Mouse (Mus musculus) Muller cell, postnatal 12 days (primary cell): Measurements from ENCODE around the gene Caprin1.

Experiments used
- DNase-seq: peaks from one replicate; pipeline ENCODE4 v3.0.0-alpha.2; 2015; ENCODE audit errors: inconsistent ontology term

Caprin1 gene

GRCm38 (mm10) chr2:103796861-103797466 lies 485 bp downstream of the Caprin1 start:
- peak; percentile 90 for DNase-seq

DNA sequence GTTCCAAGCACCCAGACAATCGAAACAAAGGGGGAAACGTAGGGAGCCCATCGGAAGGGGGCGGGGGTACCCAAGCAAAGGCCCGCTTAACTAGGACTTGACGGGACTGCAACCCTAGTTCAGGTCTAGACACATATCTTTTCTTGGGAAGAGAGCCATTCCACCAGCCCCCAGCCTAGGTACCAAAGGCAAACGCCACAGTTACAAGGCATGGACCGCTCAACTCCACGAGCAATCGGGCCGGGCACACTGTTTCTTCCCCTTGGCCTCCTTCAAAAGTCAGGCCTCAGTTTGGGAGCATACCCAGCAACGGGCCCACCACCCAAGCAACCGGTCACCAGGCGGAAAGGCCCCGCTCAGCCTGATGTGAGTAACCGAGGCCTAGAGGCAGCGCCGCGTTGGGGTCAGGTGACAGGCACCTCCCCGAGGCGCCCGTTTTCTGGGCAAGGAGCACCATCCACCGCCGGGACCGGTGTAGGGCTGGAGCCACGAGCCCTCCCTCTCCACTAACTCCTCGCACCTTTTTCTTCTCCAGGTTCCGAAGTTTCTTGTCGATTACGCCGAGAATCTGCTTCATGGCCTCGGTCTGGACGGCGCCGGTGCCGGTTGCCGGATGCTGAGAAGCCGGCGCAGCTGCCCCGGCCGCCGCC lies 1.1 kb downstream of the Caprin1 start:
- DNase-seq = peak; percentile 70

GRCm38 (mm10) chr2:103795843-103796210 lies 1.6 kb downstream of the Caprin1 start:
- peak; percentile 76 for DNase-seq

GRCm38 (mm10) chr2:103792009-103792408 lies 5.4 kb downstream of the Caprin1 start:
- no peak for DNase-seq

DNA sequence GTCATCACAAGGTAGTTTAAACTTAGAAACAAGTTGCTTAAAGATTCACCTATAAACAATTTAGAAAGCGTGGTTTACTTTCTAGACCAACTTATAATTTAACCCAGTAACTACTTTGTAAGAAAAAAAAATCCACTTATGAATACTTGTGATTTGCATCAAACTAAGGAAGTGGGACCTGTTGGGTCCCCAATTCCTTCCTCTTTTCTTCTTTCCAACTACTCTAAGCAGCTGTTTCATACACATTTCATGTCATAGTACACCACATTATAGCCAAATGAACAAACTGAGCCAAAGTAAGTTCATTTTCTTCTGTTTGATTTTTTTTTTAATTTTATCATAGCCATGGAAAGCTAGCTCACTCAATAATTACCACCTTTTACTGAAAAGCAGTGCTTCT lies 11.7 kb downstream of the Caprin1 start:
- DNase-seq = no peak

DNA sequence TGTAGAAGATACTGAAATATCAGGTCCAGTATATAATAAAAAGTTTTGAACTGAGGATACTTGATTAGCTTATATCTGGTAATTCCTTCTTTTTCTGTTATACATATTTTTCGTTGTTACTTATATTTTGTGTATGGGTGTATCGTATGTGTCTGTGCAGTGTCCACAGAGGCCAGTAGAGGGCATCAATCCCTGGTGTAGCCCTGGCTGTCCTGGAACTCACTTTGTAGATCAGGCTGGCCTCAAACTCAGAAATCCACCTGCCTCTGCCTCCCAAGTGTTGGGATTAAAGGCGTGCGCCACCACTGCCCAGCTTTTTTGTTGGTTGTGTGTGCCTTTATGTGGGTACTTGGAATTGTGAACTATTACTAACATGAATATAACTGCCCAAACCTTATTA lies 12.8 kb downstream of the Caprin1 start:
- DNase-seq = no peak

GRCm38 (mm10) chr2:103762492-103762891 lies 35.0 kb downstream of the Caprin1 start:
- no peak for DNase-seq

DNA sequence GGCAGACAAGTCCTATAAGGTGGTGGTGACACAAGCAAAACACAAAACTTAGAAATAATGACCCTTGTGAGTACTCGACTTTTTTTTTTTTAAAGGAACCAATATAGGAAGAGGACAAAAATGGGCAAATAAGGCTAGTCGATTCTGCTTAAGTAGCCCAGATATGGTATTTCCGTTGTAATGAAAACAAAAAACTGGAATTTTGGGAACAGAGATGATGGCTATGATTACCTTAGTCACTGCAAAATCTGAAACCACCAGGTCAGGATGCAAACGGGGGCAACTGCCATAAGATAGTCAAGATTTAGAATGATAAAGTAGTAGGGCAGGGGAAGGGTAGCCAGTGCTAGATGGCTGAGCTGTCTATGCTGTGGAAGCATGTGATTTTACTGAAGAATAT lies 35.5 kb downstream of the Caprin1 start:
- no peak for DNase-seq

- DNase-seq = peak; percentile 95
Measured at GRCm38 (mm10) chr2:103760906-103761716, 36.3 kb downstream of the Caprin1 start, which contains the start of gene Nat10. TSS of gene Nat10 (minus strand) at chr2:103761270.

- peak; percentile 53 for DNase-seq
Measured at GRCm38 (mm10) chr2:103760421-103760820, 37.0 kb downstream of the Caprin1 start.

DNA sequence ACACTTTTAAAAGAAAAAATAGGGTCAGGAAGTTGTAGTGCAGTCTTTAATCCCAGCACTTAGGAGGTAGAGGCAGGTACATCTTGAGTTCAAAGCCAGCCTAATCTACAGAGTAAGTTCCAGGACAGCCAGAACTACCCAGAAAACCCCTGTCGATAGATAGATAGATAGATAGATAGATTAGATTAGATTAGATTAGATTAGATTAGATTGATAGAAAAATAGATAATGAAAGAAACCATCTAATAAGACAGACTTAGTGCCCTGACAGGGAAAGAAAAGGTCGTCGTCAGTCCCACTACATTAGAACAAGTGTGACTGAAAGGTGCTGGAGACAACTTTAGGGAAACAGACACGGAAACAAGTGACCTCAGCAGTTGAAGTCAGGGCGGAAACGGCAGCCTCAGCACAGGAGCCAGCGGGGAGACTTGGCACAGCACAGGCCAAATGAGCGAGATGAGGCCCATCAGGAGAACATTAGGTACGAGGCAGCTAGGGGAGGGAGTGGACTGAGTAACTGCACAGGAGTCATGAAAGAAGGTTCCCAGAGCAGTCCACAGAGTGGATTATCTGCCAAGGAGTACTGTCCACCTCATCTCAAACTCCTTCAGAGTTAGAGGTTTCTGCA lies 41.9 kb downstream of the Caprin1 start:
- no peak for DNase-seq

- DNase-seq = no peak
Measured at GRCm38 (mm10) chr2:103754614-103755013, 42.8 kb downstream of the Caprin1 start.

GRCm38 (mm10) chr2:103751771-103752170 lies 45.7 kb downstream of the Caprin1 start:
- DNase-seq = no peak

DNA sequence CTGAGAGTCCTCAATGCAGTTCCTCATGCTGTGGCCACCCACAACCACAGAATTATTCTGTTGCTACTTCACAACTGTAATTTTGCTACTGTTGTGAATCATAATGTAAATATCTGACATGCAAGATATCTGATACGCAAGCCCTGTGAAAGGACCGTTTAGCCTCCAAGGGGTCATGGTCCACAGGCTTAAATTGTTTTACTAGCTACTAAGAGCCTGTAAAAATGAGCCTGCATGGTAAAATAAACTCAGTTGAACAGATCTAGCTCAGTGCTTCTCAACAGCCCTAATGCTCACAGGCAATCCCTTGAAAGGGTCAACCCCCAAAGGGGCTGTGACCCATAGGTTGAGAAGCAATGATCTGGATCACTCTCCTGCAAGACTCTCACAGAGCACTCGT lies 48.4 kb downstream of the Caprin1 start:
- DNase-seq = no peak

DNA sequence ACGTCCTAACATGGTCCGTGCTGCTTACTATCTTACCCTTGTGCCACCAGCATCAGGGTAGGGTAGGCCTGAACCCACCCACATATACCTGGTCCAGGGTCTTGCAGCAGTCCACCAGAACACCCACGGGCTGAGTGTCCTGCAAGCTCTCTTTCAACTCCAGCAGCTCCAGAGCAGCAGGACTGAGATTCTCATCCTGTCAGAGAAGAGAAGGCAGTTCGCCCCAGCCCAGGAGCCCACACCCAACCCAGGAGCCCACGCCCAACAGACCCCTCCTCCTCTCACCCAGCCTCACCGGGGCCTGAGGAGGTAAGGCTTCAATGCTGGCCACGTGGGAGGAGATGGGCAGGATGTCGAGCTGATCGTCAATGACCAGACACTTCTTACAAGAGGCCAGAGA lies 49.6 kb downstream of the Caprin1 start:
- no peak for DNase-seq

GRCm38 (mm10) chr2:103746761-103747160 lies 50.7 kb downstream of the Caprin1 start:
- no peak for DNase-seq

DNA sequence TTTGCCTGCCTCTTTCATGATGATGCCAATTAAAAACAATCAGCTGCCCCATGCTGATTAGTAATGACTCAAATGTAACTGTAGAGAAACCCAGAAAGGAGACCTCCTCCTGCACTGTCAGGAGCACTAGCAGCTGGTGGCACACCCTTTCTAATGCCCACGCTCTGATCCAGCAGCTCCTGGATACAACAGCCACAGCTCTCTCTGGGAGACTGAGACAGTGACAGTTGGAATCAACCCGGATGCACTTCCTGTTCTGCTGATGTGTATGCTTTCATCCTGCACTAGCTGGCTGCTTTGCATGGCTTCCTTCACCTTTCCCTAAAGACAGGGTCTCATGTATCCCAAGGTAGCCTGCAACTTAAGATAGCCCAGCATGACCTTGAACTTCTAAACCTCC lies 51.4 kb downstream of the Caprin1 start:
- no peak for DNase-seq

- DNase-seq = no peak
Measured at GRCm38 (mm10) chr2:103745481-103745880, 52.0 kb downstream of the Caprin1 start.

GRCm38 (mm10) chr2:103743988-103744387 lies 53.5 kb downstream of the Caprin1 start:
- DNase-seq = peak; percentile 26

DNA sequence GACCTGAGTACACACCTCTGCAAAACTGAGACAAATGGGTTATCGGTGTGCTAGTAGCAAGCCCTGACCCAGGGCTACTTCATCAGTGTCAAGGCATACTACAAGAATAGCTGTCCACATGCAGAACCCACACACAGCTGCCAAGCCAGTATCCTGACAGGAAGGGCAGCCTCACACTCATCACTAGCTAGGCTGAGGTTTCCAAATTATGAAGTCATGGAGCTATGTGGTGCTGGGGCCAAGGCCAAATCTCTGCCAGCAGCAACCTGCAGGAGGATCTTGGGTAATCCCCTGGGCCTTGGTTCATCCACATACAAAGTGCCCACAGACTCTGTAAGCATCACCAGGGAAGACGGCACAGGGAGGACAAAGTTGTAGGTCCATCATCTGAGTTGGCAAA lies 53.9 kb downstream of the Caprin1 start:
- no peak for DNase-seq

DNA sequence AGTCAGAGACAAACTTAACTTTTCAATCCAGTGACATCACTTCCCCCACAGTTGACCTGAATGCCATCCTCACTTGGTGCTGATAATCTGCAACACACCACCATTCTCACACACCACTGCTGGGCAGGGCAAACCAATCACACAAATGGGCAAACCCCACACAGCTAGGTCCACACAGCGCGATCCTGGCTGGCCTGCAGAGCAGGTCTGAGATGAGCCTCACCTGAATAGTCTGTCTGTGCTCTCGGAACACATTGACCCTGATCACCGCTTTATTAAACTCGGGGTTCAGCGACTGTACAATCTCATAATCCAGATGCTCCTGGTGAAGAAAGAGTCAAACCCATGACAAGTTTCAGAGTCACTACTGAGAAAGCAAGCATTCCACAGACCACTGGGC lies 54.6 kb downstream of the Caprin1 start:
- DNase-seq = no peak

GRCm38 (mm10) chr2:103731423-103731822 lies 66.0 kb downstream of the Caprin1 start:
- no peak for DNase-seq
